Mouse (Mus musculus) forebrain, embryonic 12.5 days (tissue): ENCODE data around the gene Vmn1r118. TPM values are rescaled to one million over a fixed set of nuclear protein-coding genes. Genes with fewer than 3 reads are reported as not detected.
"Not testable (repeated sequence)": the region's sequence is repeated elsewhere in the genome, so short reads cannot be mapped to it uniquely, and the experiment has no call there.

Source experiments
- ATAC-seq: fragments of 200-750 bp; cut with Nextera tagmentation; 2 replicates; pipeline ENCODE4 v1.8.0; 2017; ENCODE audit warnings: moderate TSS enrichment; ENCODE audit not compliant: low FRiP score
- H3K27ac ChIP-seq: fragments of 300-500 bp; sonication (generic); 2 replicates; pipeline ENCODE4 v1.5.1; 2016; ENCODE audit warnings: mild to moderate bottlenecking
- H3K27me3 ChIP-seq: fragments of 300-500 bp; sonication (generic); 2 replicates; pipeline ENCODE4 v1.6.1; 2016; ENCODE audit warnings: mild to moderate bottlenecking
- H3K36me3 ChIP-seq: fragments of 300-500 bp; sonication (generic); replicated peaks from 2 replicates; pipeline ENCODE4 v1.6.1; 2016; ENCODE audit warnings: mild to moderate bottlenecking
- H3K4me1 ChIP-seq: fragments of 300-500 bp; sonication (generic); 2 replicates; pipeline ENCODE4 v1.6.1; 2016
- H3K4me2 ChIP-seq: fragments of 300-500 bp; sonication (generic); 2 replicates; pipeline ENCODE4 v1.6.1; 2016; ENCODE audit warnings: mild to moderate bottlenecking, moderate library complexity
- H3K4me3 ChIP-seq: fragments of 300-500 bp; sonication (generic); replicated peaks from 2 replicates; pipeline ENCODE4 v1.5.1; 2016; ENCODE audit warnings: mild to moderate bottlenecking
- H3K9ac ChIP-seq: fragments of 300-500 bp; sonication (generic); 2 replicates; pipeline ENCODE4 v1.6.1; 2016; ENCODE audit warnings: mild to moderate bottlenecking
- H3K9me3 ChIP-seq: fragments of 300-500 bp; sonication (generic); 2 replicates; pipeline ENCODE4 v1.6.1; 2016
- WGBS: fragments of 180-500 bp; shearing (Covaris S2); methylation state at CpG from one replicate; pipeline ENCODE4 v1.1.7; 2016; 5-methylcytosine and 5-hydroxymethylcytosine counted together
- polyA plus RNA-seq: library from polyadenylated mRNA; unstranded; fragments of >200 nt; fragmentation: Nextera tagmentation; extraction: Ambion mirVana; gene quantifications from 2 replicates; pipeline ENCODE4 v1.2.1, GENCODE M21; 2016

Vmn1r118 gene
- polyA plus RNA-seq, result not detected in 2 replicates

DNA sequence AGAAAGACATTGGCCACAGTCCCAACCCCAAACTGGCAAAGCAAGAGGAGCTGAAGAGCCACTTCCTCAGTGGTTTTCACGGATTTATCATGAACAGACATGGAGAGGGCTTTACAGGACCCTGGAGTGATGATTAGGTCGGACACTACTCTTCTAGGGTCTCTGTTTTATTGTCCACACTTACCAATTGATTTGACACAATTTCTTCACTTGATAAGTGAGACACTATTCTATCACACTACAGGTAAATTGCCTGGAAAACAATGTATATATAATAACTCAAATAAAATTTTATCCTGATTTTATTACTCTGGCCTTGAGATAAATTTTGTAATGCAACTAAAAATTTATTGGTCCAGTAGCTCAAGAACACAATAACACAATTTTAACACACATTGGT lies at the start of gene Vmn1r118:
Gene Vmn1r118, minus strand, starts transcription at position 101 of the 400 bp plus-strand sequence.
- not testable (repeated sequence) for H3K4me3 ChIP-seq, ATAC-seq, H3K36me3 ChIP-seq, H3K4me1 ChIP-seq, H3K27me3 ChIP-seq, H3K4me2 ChIP-seq, H3K9me3 ChIP-seq, H3K27ac ChIP-seq, H3K9ac ChIP-seq
- no CpG with 5 or more reads among the region's 2 CpGs for WGBS

GRCm38 (mm10) chr7:20884021-20884420 lies 28.1 kb downstream of the Vmn1r118 start, which contains the start of gene Vmn1r117:
Gene Vmn1r117, minus strand, starts transcription at chr7:20884121.
- no CpG with 5 or more reads among the region's 2 CpGs for WGBS
- not testable (repeated sequence) for H3K9me3 ChIP-seq, H3K9ac ChIP-seq, H3K4me1 ChIP-seq, H3K4me3 ChIP-seq, H3K4me2 ChIP-seq, H3K27ac ChIP-seq, H3K36me3 ChIP-seq, H3K27me3 ChIP-seq, ATAC-seq

DNA sequence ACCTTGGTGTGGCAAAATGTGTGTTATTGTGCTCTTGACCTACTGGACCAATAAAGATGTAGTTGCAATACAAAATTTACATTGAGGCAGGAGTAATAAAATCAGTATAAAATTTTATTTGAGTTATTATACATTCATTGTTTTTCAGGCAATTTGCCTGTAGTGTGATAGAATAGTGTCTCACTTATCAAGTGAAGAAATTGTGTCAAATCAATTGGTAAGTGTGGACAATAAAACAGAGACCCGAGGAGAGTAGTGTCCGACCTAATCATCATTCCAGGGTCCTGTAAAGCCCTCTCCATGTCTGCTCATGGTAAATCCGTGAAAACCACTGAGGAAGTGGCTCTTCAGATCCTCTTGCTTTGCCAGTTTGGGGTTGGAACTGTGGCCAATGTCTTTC lies 40.2 kb downstream of the Vmn1r118 start, which contains the start of gene Vmn1r116:
Gene Vmn1r116, plus strand, starts transcription at position 301 of the 400 bp plus-strand sequence.
- not testable (repeated sequence) for H3K27me3 ChIP-seq, H3K36me3 ChIP-seq, H3K9me3 ChIP-seq, H3K27ac ChIP-seq, H3K9ac ChIP-seq, ATAC-seq, H3K4me1 ChIP-seq, H3K4me2 ChIP-seq, H3K4me3 ChIP-seq
- WGBS, result 62% methylated on average over 3 of the region's 3 CpGs

Other genes with a start within 250 kb of the Vmn1r118 start
- gene Vmn1r107, start 243.4 kb downstream of the Vmn1r118 start, polyA plus RNA-seq, result not detected in 2 replicates
- not detected in 2 replicates for gene Vmn1r111, start 209.1 kb downstream of the Vmn1r118 start, polyA plus RNA-seq
- not detected in 2 replicates for gene Gm10668, start 181.7 kb downstream of the Vmn1r118 start, polyA plus RNA-seq
- gene Vmn1r112, start 141.2 kb downstream of the Vmn1r118 start, polyA plus RNA-seq, result not detected in 2 replicates
- not detected in 2 replicates for gene Vmn1r113, start 125.1 kb downstream of the Vmn1r118 start, polyA plus RNA-seq
- not detected in 2 replicates for gene Vmn1r114, start 100.2 kb downstream of the Vmn1r118 start, polyA plus RNA-seq
- not detected in 2 replicates for gene Vmn1r115, start 67.4 kb downstream of the Vmn1r118 start, polyA plus RNA-seq
- not detected in 2 replicates for gene Vmn1r116, start 40.1 kb downstream of the Vmn1r118 start, polyA plus RNA-seq
- gene Vmn1r117, start 28.2 kb downstream of the Vmn1r118 start, polyA plus RNA-seq, result not detected in 2 replicates
- gene Vmn1r119, start 100.1 kb upstream of the Vmn1r118 start, polyA plus RNA-seq, result not detected in 2 replicates
- gene Vmn1r120, start 141.4 kb upstream of the Vmn1r118 start, polyA plus RNA-seq, result not detected in 2 replicates
- not detected in 2 replicates for gene Vmn1r121, start 186.2 kb upstream of the Vmn1r118 start, polyA plus RNA-seq
- gene Vmn1r122, start 221.8 kb upstream of the Vmn1r118 start, polyA plus RNA-seq, result not detected in 2 replicates
- not detected in 2 replicates for gene Vmn1r123, start 249.8 kb upstream of the Vmn1r118 start, polyA plus RNA-seq